Mouse (Mus musculus) testis, adult 2 months (tissue): ENCODE results near the gene Apom. TPM values are rescaled to one million over a fixed set of nuclear protein-coding genes. Genes with fewer than 3 reads are reported as not detected.
A peak's percentile ranks its signal among the peaks of the same experiment; 100 is the strongest.

Experiments used
- H3K27ac ChIP-seq: fragments of 200-500 bp; 2 replicates; pipeline ENCODE4 v1.5.1; 2012; ENCODE audit warnings: low read depth, low read length; ENCODE audit not compliant: control insufficient read depth, insufficient read depth
- H3K27me3 ChIP-seq: fragments of 200-500 bp; 2 replicates; pipeline ENCODE4 v1.6.1; 2012; ENCODE audit warnings: mild to moderate bottlenecking, low read length, moderate library complexity; ENCODE audit not compliant: control insufficient read depth, insufficient read depth
- H3K36me3 ChIP-seq: fragments of 200-500 bp; 2 replicates; pipeline ENCODE4 v1.6.1; 2012; ENCODE audit warnings: mild to moderate bottlenecking, low read length; ENCODE audit not compliant: control insufficient read depth, insufficient read depth
- H3K4me1 ChIP-seq: fragments of 200-500 bp; 2 replicates; pipeline ENCODE4 v1.6.1; 2012; ENCODE audit warnings: low read length; ENCODE audit not compliant: control insufficient read depth, insufficient read depth
- H3K4me3 ChIP-seq: fragments of 200-500 bp; 2 replicates; pipeline ENCODE4 v1.5.1; 2012; ENCODE audit warnings: low read depth, mild to moderate bottlenecking, low read length, moderate library complexity, mixed read lengths; ENCODE audit not compliant: control insufficient read depth
- CTCF ChIP-seq: fragments of 200-500 bp; IDR thresholded peaks from 2 replicates; pipeline ENCODE4 v1.5.1; 2012; ENCODE audit warnings: low read depth, mild to moderate bottlenecking, inconsistent platforms, low read length, moderate library complexity; ENCODE audit not compliant: control insufficient read depth, insufficient read depth, insufficient replicate concordance
- POLR2A ChIP-seq: fragments of 200-500 bp; IDR thresholded peaks from 2 replicates; pipeline ENCODE4 v1.6.1; 2012; ENCODE audit warnings: low read depth, mild to moderate bottlenecking, inconsistent platforms, low read length, moderate library complexity; ENCODE audit not compliant: control insufficient read depth
- polyA plus RNA-seq: library from polyadenylated mRNA; depleted of rRNA; stranded (reverse); fragments of >200 nt; gene quantifications from 2 replicates; pipeline ENCODE4 v1.2.3, GENCODE M21; 2012

The Apom gene
- polyA plus RNA-seq, 1 experiment = 0.48 TPM

- no peak for TF ChIP-seq CTCF
- peak; percentile 28 for TF ChIP-seq POLR2A
Measured at GRCm38 (mm10) chr17:35135591-35136320, 3.9 kb upstream of the Apom start.

GRCm38 (mm10) chr17:35134801-35135590 is 3.1 kb upstream of the Apom start, which contains the start of gene Bag6:
Bag6 (plus strand) TSS chr17:35135178.
- Histone ChIP-seq H3K4me1 (peaks cover 2% of the 10 kb centered on the region; the same call in 1 of the 2 replicates), H3K27ac (peak within 1 kb of the TSS; percentile 97), H3K27me3 (no peaks in the 10 kb centered on the region), H3K4me3 (peak within 1 kb of the TSS; percentile 98), H3K36me3 (peaks cover 2% of the 10 kb centered on the region)
- TF ChIP-seq CTCF (no peak; the same call in 1 of the 2 replicates), POLR2A (peak; percentile 70)

More at GRCm38 (mm10) chr17:35135591-35136320, 3.9 kb upstream of the Apom start:
- Histone ChIP-seq H3K27ac (peak overlapping the region; percentile 97), H3K4me3 (peak overlapping the region; percentile 98), H3K4me1 (peaks cover 7% of the 10 kb centered on the region; the same call in 1 of the 2 replicates), H3K27me3 (no peaks in the 10 kb centered on the region), H3K36me3 (peaks cover 3% of the 10 kb centered on the region)

GRCm38 (mm10) chr17:35133517-35133916 is 1.7 kb upstream of the Apom start:
- Histone ChIP-seq H3K4me1 (peaks cover 2% of the 10 kb centered on the region; the same call in 1 of the 2 replicates), H3K27ac (no peak overlapping the region), H3K27me3 (no peaks in the 10 kb centered on the region), H3K36me3 (peaks cover 2% of the 10 kb centered on the region), H3K4me3 (no peak overlapping the region)
- TF ChIP-seq CTCF (no peak), POLR2A (no peak)

- peaks cover 5% of the 10 kb centered on the region for H3K4me1 ChIP-seq
- no peak overlapping the region for H3K27ac ChIP-seq
- no peaks in the 10 kb centered on the region for H3K27me3 ChIP-seq
- peaks cover 2% of the 10 kb centered on the region for H3K36me3 ChIP-seq
- TF ChIP-seq CTCF (no peak), POLR2A (no peak)
- H3K4me3 ChIP-seq = no peak overlapping the region
Measured at GRCm38 (mm10) chr17:35132174-35132560, 317 bp upstream of the Apom start.

- Histone ChIP-seq H3K27ac (no peak overlapping the region), H3K4me3 (no peak overlapping the region), H3K36me3 (no peaks in the 10 kb centered on the region), H3K4me1 (peaks cover 16% of the 10 kb centered on the region), H3K27me3 (no peaks in the 10 kb centered on the region)
- TF ChIP-seq POLR2A = no peak
- no peak for TF ChIP-seq CTCF
Measured at GRCm38 (mm10) chr17:35131038-35131437, 812 bp downstream of the Apom start.

GRCm38 (mm10) chr17:35128996-35129395 is 2.9 kb downstream of the Apom start:
- peaks cover 20% of the 10 kb centered on the region for H3K4me1 ChIP-seq
- no peaks in the 10 kb centered on the region for H3K27me3 ChIP-seq
- no peaks in the 10 kb centered on the region for H3K36me3 ChIP-seq
- no peak overlapping the region for H3K27ac ChIP-seq
- no peak overlapping the region for H3K4me3 ChIP-seq
- TF ChIP-seq CTCF (no peak), POLR2A (no peak)

- Histone ChIP-seq H3K36me3 (no peaks in the 10 kb centered on the region; the same call in 1 of the 2 replicates), H3K27ac (no peak overlapping the region; the same call in 1 of the 2 replicates), H3K4me1 (peaks cover 20% of the 10 kb centered on the region), H3K4me3 (peak overlapping the region; percentile 88), H3K27me3 (no peaks in the 10 kb centered on the region)
- TF ChIP-seq POLR2A = no peak
- TF ChIP-seq CTCF = no peak
Measured at GRCm38 (mm10) chr17:35127017-35127416, 4.8 kb downstream of the Apom start.
